ENCODE assay signal across 8 mouse cellular contexts in the genomic region with DNA sequence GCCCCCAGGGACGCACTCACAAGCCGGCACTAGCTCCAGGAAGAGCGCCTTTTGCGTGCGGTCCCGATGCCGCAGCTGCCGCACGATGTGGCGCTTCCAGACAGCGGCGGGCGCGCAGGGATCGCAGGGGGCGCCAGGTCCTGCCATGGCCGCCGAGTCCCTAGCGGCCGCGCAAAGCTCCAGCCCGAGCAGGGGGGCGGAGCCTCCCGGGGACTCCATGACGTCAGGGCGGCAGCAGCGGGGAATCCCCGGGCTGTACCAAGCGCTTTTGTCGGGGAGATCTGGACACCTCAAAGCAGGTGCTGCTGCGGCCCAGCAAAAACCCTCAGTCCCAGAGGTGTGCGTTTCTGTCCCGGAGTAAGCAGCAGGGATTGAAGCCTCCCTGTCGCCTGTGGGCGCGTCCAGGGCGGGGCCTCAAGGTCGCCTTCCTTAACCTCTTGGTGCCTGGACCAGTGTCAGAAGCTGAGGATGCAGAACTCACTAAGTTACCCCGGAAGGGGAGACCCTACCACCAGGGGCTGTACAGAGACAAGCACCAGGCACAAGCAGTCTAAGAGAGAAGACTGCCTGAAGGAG. TPM values are rescaled to one million over a fixed set of nuclear protein-coding genes. Genes with fewer than 3 reads are reported as not detected.
DNase-seq lines count a peak whose midpoint lies in the region; ATAC-seq and TF ChIP-seq lines count a peak whose summit lies in the region.

A gene (minus strand): TSS at position 371 of the 576 bp plus-strand sequence.

- peaks cover 22% of the 10 kb centered on the region; the same call in 1 of the 2 replicates for H3K27me3 ChIP-seq in forebrain, embryonic 15.5 days

- in situ Hi-C loops in ES-E14 (cut with MboI; ENCODE audit: low sequenced_read_pairs in 2 of 2, unreplicated experiment in 2 of 2): no loop called here

- WGBS in forebrain, embryonic 15.5 days: 0% methylated on average over 39 of the region's 39 CpGs
- under 1% methylated on average over 39 of the region's 39 CpGs for WGBS in lung, adult 2 months

- DNase-seq in ES-E14 (ENCODE audit: low read depth, low spot score): peak; percentile 81
- DNase-seq in cerebellum, adult 11-12 months: peak; percentile 98
- peak; percentile 87 for DNase-seq in heart, postnatal 25 days (ENCODE audit: low spot score)
- peak; percentile 86 to 90 for DNase-seq in layer of hippocampus, adult 18-20 months (ENCODE audit: low spot score in 2 of 2)
- peak; percentile 94 for DNase-seq in lung, adult 2 months
- DNase-seq in thymus, adult 18-20 months: peak; percentile 92 to 95

- peak; percentile 56 for TF ChIP-seq POLR2A in lung, adult 2 months (IDR thresholded peaks at IDR 0.05; ENCODE audit: borderline replicate concordance, extremely low read depth, low read depth, low read length)

- no peaks in the 10 kb centered on the region for H3K9me3 ChIP-seq in ES-E14 (ENCODE audit: control insufficient read depth, insufficient read depth, low read depth, low read length)
- no peaks in the 10 kb centered on the region for H3K9me3 ChIP-seq in forebrain, embryonic 15.5 days

- H3K4me3 ChIP-seq in ES-E14 (ENCODE audit: insufficient read depth in 1 of 2, low read depth in 1 of 2, low read length in 2 of 2, poor library complexity in 1 of 2, severe bottlenecking in 1 of 2): peak within 1 kb of the TSS; percentile 66 to 80
- peak within 1 kb of the TSS; percentile 57 for H3K4me3 ChIP-seq in forebrain, embryonic 15.5 days
- H3K4me3 ChIP-seq in lung, adult 2 months (replicated peaks; ENCODE audit: extremely low read depth, low read depth, low read length): peak within 1 kb of the TSS; percentile 74

- peak within 1 kb of the TSS; percentile 80 for H3K4me2 ChIP-seq in forebrain, embryonic 15.5 days (replicated peaks)

- H3K9ac ChIP-seq in ES-E14 (ENCODE audit: insufficient read depth, low read depth, low read length, poor library complexity, severe bottlenecking): peak within 1 kb of the TSS; percentile 80
- H3K9ac ChIP-seq in forebrain, embryonic 15.5 days (replicated peaks): peak within 1 kb of the TSS; percentile 50

- H3K27ac ChIP-seq in ES-E14 (ENCODE audit: insufficient read depth, low read depth, low read length, poor library complexity, severe bottlenecking): no peak within 1 kb of the TSS
- H3K27ac ChIP-seq in forebrain, embryonic 15.5 days (replicated peaks): peak within 1 kb of the TSS; percentile 60

- no peak for TF ChIP-seq CTCF in lung, adult 2 months (IDR thresholded peaks at IDR 0.05; ENCODE audit: insufficient read depth, low read length)

- peak; percentile 94 for ATAC-seq in forebrain, embryonic 15.5 days (replicated peaks)
- ATAC-seq in neutrophil, adult 5-6 weeks (ENCODE audit: extremely low read depth, insufficient number of reproducible peaks, low FRiP score, poor library complexity, severe bottlenecking): peak; percentile 87

- intact Hi-C loops in heart, postnatal 25 days (cut with DNase I): no loop called here

- H3K36me3 ChIP-seq in ES-E14 (ENCODE audit: control insufficient read depth, insufficient read depth, low read length, poor library complexity, severe bottlenecking): no peaks in the 10 kb centered on the region
- no peaks in the 10 kb centered on the region for H3K36me3 ChIP-seq in forebrain, embryonic 15.5 days

- H3K4me1 ChIP-seq in ES-E14 (ENCODE audit: control insufficient read depth in 2 of 2, insufficient read depth in 2 of 2, low read length in 2 of 2, poor library complexity in 1 of 2): 0 out of 4 replicates have a peak, but pooled peaks cover 0 to 3% of the 10 kb centered on the region in 2 experiments
- peaks cover 16% of the 10 kb centered on the region for H3K4me1 ChIP-seq in forebrain, embryonic 15.5 days
- H3K4me1 ChIP-seq in lung, adult 2 months (ENCODE audit: control insufficient read depth, insufficient read depth, low read length): peaks cover 8% of the 10 kb centered on the region; the same call in 1 of the 2 replicates

TF ChIP-seq in ES-E14, 5 proteins besides CTCF, POLR2A, EP300 and RAD21:
- TF ChIP-seq ZNF384 (IDR thresholded peaks at IDR 0.05; ENCODE audit: low read depth, low read length): no peak
- no peak for TF ChIP-seq ZC3H11A (IDR thresholded peaks at IDR 0.05; ENCODE audit: borderline replicate concordance, low read depth, low read length)
- TF ChIP-seq CHD2 (IDR thresholded peaks at IDR 0.05; ENCODE audit: low read depth, low read length): no peak
- no peak for TF ChIP-seq MAFK (IDR thresholded peaks at IDR 0.05; ENCODE audit: insufficient read depth, low read depth, low read length)
- no peak; the same call in 1 of the 2 replicates for TF ChIP-seq HCFC1 (IDR thresholded peaks at IDR 0.05; ENCODE audit: borderline replicate concordance, insufficient read depth, low read length)

RNA-seq across cellular contexts. Expression of the gene that starts here (rescaled TPM):
- total RNA-seq in ES-E14 (2012; rRNA removed): 24.2 and 37.7 TPM in 2 replicates
- polyA plus RNA-seq in forebrain, embryonic 15.5 days (2015; fragmentation: Nextera tagmentation; extraction: Ambion mirVana): 23.4 and 23.7 TPM in 2 replicates
- total RNA-seq in heart, postnatal 25 days (2021): 10 to 100 TPM; 11.4 to 12.6 TPM
- total RNA-seq in layer of hippocampus, adult 18-20 months (2021): 10 to 100 TPM; 39.4 to 39.6 TPM
- 23.3 and 28.5 TPM in 2 replicates for polyA plus RNA-seq in lung, adult 2 months (2012; rRNA removed)
- total RNA-seq in neutrophil, adult 5-6 weeks (2017): 96.9 and 109 TPM in 2 replicates
